Mouse (Mus musculus) right cerebral cortex, adult 18-20 months (tissue): ENCODE measurements around the gene Cep170b.
A peak's percentile ranks its signal among the peaks of the same experiment; 100 is the strongest.

Experiments
- DNase-seq: peaks from one replicate; pipeline ENCODE4 v3.0.0; 2022; ENCODE audit warnings: mixed read lengths

Gene Cep170b

DNA sequence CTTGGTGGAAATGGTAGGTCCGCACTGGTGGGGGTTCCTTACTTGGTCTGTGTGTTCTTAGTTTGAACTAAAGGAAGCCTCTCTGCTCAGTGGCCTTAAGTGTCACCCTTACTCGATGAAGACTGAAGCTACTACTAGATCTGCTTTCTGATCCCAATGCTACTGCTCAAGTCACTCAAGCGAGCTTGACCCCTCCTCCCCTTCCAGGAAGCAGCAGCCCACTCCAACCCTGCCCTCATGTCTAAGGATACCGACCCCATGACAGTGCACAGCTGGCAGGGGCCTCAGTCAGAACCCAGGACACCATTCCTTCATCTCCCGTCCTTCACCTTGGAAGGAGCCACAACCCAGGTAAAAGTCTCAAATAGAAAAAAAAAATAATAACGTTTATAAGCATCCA, at the start of gene Cep170b:
TSS of gene Cep170b (plus strand) at position 240 of the 400 bp plus-strand sequence.
- DNase-seq = no peak

DNA sequence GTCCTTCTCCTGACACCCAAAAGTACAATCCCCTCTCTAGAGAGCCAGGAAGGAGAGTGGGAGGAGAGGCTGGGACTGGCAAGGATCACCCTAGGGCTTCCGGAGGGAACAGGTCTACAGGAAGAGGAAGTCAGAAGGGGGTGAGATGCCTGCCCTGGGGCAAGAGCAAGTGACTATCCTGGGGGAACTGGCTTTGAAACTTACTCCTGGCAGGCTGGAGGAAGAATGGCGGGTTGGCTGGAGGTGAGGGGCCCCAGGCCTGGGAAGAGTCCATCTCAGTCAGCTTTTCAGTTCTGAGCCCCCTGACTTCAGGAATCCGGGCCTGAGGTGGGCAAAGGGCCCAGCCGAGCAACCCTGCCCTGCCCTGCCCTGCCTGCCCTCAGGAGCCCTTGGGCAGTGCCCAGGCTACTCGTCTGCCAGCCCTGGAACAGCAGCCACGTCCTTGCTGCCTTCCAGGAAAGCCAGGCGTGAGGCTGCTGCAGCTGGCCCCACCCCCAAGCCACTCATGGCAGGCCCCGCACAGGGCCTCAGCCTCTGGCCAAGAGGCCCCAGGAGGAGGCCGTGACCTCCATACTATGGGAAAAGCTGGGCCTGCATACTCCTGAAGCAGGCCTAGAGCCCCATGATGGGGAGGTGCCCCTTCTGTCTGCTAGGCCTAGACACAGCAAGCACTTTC, 49.4 kb upstream of the Cep170b start:
- DNase-seq = no peak

DNA sequence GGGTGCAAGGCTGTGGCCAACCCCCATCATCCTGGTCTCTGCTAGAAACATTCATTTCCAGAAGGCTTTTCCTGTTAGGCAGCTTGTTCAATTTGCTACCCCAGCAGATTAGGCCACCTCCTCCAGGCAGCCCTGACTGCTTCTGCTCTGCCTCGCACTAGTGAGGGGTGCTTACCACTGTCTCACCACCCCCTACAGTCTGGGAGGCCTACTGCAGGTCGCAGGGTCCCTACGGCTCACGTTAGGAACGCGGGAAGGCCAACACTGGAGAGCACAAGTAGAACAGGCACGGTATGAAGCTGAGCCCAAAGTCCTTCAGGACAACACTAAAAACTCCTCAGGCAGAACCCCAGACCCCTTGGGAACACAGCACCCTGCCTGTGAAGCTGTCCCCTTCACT, 48.4 kb upstream of the Cep170b start:
- no peak for DNase-seq

DNA sequence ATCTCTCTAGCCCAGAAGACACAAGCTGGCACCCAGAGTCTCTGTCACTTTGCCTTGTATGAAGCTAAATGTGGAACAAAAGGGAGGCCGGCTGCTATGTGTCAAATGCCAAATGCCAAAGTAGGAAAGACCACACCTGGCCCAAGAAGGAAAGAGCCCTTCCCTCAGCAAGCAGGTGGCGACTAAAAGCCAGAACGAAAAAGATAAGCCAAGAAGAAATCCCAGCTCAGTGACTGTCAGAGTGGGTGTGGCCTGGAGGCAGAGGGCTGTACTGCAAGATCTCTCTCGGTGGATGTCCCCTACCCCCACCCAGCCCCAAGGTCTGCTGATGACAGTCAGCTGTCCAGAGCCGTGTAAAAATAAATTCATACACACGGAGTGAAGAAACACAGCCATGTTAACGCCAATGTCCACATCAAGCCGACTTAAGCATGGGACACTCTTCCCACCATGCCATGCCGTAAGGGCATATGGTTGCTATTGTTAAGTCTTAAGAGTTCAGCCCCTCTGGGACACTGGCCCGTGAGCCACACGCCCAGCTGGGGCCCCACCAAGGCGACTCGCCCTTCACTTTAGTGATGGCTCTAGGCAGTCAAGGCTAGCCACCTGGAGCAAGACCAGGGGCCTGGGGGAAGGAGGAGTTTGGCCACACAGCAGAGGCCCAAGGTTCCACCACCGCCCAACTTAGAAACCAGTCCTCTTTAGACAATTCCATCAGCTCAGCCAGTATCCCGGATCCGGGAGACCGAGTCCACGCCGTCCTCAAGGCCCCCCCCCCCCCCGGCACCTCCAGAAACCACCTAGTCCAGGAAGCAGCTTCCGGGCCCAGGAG, 47.3 kb upstream of the Cep170b start:
- DNase-seq = no peak

DNA sequence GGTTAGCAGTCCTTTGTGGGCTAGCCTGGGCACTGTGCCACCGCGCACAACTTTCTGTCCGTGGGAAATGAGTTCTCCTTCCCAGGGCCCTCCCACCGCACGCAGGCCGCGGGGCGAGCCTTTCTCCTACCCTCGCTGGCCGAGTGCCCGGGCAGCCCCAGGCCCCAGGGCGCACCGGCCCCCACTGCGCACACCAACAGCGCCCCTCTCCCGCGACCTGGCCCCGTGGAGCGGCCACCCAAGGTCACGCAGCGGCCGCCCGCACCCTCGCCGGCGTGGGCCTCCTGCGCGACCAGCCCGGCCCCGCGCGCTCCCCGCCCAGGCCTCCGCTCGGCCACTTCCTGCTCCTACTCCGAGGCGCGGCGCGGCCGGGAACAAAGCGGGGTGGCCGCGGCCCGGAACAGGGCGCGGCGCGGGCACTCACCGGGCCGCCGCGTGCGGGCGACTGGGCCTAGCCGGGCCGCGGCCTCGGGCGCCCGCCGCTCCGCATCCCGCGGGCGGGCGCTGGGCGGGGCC, 46.6 kb upstream of the Cep170b start:
- DNase-seq = no peak

DNA sequence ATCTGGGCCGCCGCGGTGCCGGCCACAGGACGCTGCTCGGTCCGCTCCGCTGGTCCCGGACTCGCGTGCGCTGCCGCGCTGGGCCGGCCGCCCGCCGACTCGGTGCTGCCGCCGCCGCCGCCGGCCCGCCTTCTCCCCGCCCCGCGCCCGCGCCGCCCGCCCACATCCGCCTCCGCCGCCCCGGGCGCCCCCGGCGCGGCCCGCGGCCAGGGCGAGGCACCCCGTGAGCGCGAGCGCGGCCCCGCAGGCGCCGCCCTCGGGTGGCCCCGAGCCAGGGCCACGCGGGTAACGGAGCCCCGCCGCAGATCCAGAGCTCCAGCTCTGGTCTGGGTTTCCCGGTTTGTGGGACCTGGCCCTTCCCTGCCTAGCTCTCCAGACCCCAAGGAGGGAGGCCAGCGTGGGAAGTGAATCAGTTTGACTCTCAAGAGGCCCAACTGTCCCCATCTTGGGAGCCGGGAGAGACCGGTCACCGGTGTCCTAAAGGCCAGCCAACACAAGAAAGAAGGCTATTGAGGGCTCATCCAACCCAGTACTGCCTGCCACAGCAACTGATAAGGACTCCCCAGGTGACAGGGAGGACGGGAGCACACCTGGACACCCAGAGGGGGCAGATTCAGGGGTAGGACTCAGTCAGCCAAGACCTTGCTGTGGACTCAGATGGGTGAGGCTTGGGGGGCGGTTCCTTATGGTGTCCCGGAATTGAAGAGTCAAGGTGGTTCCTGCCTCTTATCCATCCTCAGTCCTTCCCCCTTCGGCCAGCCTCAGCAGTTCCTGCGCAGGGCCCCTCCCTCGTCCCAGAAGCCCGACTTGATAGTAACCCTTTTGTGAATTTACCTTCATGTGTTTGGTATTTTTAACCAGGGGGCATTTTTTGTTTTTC, 45.9 kb upstream of the Cep170b start, which contains the start of gene Akt1:
TSS of gene Akt1 (minus strand) at position 753 of the 880 bp plus-strand sequence.
- DNase-seq = peak; percentile 55

DNA sequence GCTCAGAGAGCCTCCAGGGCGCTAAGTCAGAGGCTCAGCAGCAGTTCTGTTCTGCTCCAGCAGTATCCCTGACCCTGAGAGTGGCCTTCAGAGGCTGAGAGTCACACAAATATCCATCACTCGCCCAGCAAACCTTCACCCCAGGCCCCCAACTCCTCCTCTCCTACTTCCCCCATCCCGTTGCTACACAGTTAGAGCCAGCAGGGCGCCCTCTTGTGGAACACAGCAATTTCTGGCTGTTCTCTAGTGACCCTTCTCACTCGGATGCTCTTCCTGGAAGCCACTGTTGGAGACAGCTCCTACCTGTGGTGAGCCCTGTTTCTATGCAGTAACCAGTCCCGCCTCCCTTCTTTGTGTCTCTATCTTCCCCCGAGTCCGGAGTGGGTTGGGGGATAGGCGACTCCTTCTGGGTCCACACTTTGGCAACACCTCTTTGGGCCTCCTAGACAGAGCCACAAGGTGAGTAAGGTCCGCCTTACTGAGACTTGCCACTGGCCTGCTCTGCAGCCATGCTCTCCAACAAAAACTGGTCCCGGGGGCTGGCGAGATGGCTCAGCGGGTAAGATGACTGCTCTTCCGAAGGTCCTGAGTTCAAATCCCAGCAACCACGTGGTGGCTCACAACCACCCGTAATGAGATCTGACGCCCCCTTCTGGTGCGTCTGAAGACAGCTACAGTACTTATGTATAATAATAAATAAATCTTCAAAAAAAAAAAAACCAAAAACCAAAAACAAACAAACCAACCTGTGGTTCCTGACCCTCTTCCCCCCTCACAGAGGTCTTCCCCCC, 44.8 kb upstream of the Cep170b start:
- DNase-seq = peak; percentile 82

DNA sequence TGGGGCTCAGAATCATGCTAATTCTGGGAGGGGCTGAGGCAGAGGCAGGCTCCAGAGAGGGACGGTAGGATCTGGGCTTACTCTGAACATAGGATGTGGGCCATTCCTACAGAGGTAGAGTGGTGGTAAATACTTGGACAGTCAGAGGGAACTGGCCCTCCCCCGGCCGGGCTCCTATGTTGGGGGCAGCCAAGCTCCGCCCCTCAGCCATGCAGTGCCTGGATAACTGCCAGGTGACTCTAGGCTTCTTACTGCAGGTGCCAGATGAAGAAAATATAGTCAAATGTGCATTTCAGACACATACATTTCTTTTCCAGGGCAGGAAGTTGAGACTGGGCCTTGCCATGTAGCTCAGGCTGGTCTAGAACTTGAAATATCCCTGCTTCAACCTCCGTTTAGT, 43.2 kb upstream of the Cep170b start:
- no peak for DNase-seq

DNA sequence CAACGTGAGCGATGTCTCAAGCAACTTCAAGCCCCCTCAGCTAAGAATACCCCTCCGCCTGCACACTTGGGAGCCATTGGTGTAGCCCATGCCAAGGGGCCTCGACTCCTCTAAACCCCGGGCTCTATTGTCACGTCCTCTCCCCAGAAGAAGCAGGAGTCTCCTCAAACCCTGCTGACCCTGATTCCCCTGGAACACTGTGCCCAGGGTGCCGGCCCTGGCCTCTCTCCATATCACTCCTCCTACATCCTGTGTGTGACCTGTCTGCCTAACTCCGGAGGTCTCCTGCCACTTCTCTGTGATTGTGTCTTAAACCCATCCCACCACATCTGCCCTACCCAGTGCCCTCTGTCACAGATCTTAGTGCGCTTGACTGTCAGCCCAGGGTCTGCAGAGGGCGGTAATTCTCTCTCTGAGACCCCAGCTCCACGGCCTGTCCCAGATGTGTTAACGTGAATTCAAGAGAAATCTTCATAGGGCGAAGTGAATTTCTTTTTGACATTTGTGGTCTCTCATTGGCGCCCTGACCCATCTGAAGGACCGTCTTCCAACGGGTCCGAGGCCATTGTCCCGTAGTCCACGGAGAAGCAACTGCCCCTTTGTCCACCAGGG, 42.2 kb upstream of the Cep170b start:
- DNase-seq = no peak

DNA sequence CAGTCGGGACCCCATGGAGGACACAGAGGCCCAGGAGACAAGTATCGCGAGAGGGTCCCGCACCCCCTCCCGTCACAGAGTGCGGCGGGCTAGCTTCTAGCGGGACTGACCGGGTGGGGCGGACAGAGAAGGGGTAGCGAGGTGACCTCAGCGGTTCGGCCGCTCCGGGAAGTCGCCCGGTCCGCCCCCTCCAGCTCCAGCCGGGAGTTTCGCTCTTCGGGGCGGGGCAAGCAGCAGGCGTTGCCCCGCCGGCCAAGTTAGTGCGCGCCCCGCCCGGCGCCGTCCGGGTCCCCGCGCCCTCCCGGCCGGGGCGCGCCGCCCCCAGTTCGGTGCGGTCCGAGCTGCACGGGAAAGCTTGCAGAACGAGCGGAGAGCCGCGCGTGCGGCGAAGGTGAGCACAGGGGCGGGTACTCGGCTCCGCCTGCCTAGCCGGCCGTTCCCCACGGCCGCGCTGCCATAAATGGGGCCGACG, 41.7 kb upstream of the Cep170b start, which contains the start of gene Zbtb42:
TSS of gene Zbtb42 (plus strand) at position 274 of the 472 bp plus-strand sequence.
- DNase-seq = no peak

DNA sequence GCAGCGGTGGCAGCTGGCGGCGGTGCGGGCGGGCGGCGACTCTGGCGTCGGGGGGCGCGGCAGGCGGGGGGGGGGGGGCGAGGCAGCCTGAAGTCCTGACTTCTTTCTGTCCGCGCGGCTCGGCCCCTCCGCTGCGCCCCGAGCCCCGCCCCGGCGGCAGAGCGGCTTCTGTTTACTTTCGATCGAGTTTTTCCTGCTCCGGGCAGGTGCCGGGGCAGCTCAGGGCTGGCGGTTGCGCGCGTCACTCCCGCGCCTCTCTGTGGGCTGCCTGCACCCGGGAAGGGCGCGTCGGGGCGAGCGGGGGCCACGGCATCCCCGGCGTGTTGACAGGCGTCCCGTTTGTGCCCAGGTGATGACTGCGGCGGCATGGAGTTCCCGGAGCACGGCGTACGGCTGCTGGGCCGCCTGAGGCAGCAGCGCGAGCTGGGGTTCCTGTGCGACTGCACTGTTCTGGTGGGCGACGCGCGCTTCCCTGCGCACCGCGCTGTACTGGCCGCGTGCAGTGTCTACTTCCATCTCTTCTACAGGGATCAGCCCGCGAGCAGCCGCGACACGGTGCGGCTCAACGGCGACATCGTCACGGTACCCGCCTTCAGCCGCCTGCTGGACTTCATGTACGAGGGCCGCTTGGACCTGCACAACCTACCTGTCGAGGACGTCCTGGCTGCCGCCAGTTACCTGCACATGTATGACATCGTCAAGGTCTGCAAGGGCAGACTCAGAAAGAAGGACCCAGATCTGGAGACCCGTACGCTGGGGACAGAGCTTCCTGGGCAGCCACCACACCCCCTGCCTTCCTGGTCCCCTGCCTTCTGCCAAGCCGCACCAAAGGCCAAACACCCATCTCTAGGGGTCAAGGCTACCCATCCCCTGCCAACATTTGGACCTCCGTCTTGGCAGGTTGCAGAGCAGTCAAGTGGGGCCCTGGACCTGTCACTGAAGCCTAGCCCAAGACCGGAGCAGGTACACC, 40.9 kb upstream of the Cep170b start:
- no peak for DNase-seq

DNA sequence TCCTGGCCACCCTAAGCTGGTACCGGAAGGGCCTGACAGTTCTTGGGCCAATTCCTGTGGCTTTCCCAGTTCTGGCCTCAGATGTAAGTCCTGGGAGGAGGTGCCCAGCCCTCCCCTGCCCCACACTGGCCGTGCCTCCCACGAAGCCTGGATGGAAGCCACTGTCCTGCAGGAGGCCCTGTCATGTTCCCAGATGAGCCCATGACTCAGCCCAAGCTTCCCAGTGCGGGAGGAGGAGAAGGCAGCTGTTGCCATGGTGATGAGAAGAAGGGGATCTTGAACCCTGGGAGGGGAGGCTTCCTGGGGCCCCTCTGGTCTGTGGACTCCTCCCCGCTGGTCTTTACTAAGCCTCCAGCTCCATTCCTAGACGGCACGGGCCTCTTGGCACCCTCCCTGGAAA, 36.9 kb upstream of the Cep170b start:
- peak; percentile 51 for DNase-seq

DNA sequence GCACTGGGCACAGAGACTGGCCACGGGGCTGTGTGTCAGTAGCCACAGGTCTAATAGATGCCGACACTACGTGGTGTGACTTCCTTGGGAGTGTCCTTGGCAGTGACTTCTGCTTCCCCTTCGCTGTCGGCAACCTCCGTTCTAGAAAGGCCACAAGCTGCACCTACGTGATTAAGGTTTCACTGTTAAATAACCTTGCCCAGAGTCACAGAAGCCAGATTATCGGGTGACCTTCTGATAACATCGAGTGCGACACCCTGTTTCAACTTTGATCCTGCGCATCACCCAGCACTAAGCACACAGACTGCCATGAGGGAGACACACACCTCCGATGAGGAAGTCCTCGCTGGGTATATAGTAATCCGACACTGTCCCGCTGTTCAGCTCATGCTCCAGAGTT, 31.8 kb upstream of the Cep170b start:
- no peak for DNase-seq

DNA sequence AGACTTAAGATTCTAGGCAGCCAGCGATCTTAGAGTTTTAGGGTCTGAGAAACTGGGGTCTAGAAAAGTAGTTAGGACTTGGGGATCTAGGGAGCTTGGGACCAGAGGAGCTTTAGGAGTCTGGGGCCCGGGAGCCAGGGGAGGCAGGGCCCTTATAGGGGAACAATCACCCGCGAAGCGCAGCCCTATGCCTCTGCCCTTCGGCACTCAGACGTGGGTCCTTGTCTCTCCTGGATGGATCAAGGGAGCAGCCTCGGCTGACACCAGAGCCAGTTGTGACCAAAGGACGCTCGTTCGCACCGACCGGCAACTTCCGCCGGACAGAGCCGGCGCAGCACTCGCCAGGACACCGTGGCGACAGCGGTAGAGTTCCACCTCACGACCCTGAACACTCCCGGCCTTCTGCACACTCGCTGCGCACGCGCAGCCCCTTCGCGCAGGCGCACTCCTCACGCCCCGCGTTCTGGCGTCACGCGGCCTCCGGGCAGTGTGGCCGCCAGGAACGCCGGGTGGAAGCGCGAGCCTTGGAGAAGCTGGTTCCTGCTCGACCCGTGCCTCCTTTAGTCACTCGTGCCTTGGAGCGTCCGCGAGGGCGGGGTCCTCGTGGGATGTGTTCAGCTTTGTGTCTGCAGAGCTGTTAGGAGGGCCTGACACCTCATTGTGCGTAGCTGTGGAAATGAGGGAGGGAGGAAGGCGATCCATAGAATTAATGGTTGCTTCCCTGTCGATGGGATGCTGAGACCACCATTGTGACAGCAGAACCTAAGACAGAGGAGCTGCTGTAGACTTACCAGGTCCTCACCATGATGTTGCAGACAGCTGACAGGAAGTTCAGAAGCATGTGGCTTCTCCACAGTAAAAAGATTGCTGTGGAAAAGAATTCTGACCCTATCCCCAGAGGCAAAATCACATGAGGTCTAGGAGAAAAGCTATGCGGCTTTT, 26.8 kb upstream of the Cep170b start:
- peak; percentile 96 for DNase-seq

DNA sequence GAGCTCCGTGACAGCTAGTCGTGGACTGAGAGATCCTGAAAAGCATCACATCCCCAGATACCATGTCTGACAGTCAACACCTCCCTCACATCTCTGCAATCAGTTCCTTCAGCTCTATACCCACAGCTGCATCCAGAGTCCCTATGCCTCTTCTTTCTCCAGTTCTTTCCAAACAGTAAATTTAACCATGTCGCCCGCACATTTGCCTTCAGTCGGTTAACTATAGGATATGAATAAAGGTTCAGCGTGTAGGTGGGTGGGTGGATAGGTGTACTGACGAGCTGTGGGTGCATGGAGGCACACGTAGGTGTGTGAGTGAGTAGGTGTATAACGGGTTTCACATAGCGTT, 26.2 kb upstream of the Cep170b start:
- no peak for DNase-seq

DNA sequence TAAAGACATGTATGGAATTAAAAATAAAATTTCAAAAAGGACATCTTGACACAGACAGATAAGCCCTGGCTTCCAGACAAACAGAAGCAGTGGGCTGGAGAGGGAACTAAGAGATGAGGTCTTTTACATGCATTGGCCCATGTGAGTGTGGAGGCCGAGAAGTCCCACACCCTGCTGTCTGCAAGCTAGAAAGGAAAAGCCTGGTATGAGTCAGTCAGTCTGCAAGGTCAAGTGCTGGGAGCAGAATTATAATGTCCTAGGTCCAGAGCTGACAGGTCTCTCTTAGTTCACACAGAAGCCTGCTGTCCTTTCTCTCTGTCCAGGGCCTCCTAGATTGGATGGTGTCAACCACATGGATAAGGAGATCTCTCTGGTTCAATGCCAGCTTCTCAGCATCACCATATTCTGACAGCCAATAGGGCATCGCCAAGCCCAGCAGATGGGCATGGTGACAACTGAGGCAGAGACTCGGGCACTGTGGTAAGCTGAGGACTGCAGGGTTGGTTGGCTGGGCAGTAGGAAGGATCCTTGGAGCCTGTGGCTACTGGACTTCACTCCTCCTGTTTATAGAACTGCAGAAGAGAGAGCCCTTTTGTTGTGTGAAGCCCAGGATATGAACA, 23.3 kb upstream of the Cep170b start:
- no peak for DNase-seq

DNA sequence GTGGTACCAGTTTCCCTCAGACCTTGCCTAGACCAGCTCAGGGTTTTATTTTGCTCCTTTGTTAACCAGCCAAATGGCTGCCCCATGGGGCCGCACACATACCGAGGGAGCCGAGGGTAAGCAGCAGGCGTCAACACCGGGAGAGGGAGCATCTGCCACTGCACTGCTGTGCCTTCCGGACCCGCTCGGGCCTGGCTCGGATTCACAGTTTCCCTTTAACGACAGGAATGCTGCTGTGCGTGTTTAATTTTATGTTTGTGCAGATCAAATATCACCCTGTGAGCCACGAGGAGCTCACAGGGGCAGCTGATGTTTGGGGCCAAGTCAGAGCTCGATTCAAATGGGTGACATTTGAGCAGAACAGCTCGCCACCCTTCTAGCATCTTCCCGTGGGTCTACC, 19.7 kb upstream of the Cep170b start:
- no peak for DNase-seq
